Mouse (Mus musculus) adrenal gland (tissue): ENCODE measurements around the gene Pigw.
"Not testable (repeated sequence)": the region's sequence is repeated elsewhere in the genome, so short reads cannot be mapped to it uniquely, and the experiment has no call there.

ENCODE experiments used
- intact Hi-C: fragments of 180-260 bp; cut with DNase I; formaldehyde crosslinking; loops from one replicate; pipeline ENCODE4 v1.15.1; 2025

The Pigw gene

GRCm38 (mm10) chr11:84880465-84880961, 428 bp upstream of the Pigw start:
- intact Hi-C loops, result no loop called here

DNA sequence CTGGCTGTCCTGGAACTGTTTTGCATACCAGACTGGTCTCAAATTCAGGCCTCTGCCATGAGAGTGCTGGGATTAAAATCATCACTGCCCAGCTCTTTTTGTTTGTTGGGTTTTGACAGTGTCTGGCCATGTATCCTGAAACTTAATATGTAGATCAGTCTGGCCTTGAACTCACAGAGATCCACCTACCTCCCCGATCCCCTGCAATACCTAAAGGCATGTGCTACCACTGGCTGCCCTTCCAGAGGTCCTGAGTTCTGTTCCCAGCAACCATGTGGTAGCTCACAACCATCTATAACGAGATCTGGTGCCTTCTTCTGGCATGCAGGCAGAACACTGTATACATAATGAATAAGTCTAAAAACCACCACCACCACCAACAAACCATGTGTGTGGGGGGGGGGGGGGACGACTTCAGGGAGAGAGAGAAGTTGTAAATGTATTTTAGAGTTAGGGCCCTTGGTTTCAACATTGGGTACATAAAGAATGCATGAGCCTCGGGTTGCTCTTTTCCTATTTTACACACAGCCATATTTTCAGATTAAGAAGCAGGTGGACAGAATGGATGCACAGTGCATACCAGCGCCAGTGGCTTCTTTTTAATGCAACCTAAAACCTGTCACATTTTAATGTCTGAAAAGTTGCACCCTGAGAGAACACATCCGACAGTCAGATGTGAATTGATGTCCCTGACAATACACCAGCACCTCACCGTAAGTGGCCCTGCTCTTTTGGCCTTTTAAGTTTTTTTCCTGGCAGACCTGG, 896 bp downstream of the Pigw start:
- intact Hi-C loops, result no loop called here

- intact Hi-C loops, result not testable (repeated sequence)
Observed at GRCm38 (mm10) chr11:84876020-84876419, 4.1 kb downstream of the Pigw start.

- intact Hi-C loops, result no loop called here
Observed at GRCm38 (mm10) chr11:84873042-84873833, 6.8 kb downstream of the Pigw start.

DNA sequence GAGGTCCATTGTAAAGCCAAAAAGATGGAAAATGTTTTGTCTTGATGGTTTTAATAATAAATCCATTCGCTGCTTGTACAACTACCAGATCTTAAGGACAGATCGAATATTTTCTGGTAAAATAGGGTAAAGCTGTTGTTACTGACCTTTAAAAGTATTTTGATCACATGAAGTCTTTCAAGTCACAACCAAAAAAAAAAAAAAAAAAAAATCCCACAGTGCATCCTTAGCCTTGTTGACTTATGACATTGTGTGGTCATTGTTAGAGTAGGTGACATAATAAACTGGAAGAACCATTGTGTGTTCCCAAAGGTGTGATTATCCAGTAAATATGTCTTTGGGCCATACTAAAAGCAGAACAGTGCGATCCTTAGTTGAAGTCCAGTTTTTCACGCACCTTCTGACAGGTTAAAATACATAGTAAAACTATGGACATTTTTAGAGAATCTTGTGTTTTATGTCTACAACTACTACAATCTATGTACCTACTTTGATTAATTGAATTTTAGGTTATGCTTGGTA, 8.5 kb downstream of the Pigw start:
- intact Hi-C loops, result no loop called here

DNA sequence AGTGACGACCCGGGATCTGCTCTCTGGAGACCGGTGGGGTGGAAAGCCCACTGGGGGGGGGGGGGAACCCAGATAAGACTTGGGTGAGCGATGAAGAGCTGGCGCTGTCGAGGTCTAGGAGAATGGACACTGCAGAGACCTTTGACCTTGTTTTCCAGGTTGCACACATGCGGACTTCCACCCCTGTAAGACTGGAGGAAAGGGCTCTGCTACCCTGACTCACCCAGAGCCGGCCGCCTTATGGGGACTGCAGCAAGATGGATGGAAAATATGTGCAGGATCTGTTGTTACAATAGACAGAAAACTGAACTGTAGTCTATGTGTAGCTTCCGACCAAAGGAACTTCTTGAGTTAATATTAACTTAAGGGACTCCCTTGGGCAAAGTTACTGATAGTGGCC, 9.0 kb downstream of the Pigw start:
- intact Hi-C loops, result no loop called here

GRCm38 (mm10) chr11:84870337-84871043, 9.6 kb downstream of the Pigw start, which contains the start of gene Ggnbp2:
Gene Ggnbp2 (minus strand): TSS chr11:84870817.
- intact Hi-C loops, result no loop called here

- intact Hi-C loops, result loop anchor here (5.0 kb wide), 1 partner anchor 42 kb away; the partner anchor contains the start of gene Dhrs11
Observed at GRCm38 (mm10) chr11:84869537-84870232, 10.4 kb downstream of the Pigw start.

DNA sequence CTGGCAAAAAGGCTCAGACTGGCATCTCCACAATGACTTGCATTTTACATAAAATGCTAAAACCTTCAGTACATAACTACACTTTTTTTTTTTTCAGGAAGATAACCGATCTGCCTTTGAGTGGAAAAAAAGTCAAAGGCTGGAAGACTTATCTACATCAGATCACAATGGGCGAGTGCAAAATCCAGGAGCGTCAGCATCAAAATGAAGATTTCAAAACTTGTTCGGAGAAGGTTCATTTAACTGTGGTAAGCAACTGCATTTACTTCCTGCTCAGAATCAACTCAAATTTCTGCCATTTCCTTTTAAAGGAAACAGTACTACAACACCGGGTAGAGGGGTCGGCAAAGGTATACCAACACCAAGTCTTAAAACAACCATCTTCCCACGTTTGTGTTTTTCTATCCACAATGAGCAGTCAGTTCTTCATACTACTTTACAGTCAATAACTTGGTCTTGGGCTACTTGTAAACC, 11.3 kb downstream of the Pigw start:
- intact Hi-C loops, result loop anchor here (5.0 kb wide), 1 partner anchor 42 kb away; the partner anchor contains the start of gene Dhrs11

DNA sequence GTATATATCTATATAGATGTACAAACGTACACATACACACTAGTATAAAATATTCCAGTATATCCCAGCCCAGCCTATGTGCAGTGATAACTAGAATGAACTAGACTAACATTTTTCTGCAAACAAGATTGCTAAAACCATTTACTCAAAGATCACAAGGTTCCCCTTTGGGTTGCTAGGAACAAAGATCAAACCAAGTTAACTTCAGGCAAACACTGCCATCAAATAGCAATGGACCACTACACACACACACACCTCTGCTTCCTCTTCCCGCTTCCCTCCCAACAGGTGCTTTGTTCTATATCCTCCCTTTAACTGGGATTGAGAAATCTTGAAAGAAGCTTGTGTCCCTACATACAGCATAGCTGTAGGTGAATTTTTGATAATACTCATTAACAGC, 12.5 kb downstream of the Pigw start:
- intact Hi-C loops, result loop anchor here (5.0 kb wide), 1 partner anchor 40 kb away; the partner anchor contains the start of gene Dhrs11

DNA sequence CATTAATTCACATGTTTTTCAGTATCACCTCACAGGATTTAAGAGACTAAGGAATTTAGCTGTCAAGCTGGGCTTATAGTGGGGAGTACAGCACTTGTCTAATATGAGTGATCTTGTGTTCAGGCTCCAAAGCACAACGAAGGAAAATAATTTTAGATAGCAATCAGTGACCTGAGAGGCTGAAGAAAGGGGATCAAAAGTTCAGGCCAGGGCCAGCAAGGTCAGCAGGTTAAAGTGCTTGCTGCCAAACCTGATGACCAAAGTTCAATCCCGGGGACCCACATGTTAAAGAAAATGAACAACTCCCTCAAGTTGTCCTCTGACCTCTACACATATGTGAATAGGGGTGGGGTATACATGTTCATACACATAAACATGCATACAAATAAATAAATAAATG, 14.8 kb downstream of the Pigw start:
- intact Hi-C loops, result loop anchor here (5.0 kb wide), 1 partner anchor 38 kb away; the partner anchor contains the start of gene Dhrs11

- intact Hi-C loops, result no loop called here
Observed at GRCm38 (mm10) chr11:84855285-84855684, 24.8 kb downstream of the Pigw start.

DNA sequence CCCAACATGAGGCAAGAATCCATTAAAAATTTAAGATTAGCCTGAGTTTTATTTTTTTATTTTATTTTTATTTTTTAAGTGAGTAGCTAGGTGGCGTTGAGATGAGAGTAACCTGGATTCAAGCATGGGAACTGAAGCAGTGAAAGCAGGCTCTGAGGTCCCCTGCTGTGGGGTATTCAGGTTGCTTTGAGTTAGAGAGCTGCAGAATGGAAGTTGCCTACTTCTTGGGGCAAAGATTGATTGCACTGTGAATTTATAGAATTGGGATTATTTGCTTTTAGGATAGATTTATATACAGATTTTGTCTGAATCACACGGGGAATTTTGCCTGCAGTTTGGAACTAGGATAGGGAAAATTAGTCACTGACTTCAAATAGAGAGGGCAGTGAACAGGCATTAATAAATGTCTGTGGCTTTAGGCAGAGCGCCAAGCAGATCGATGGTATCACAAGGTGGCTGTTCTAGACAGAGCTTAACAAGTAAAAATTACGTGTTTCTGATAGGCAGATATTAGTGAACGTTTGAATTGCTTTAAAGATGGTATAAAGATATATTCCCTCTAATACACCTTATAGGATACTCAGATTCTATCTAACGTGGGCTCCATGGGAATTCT, 32.5 kb downstream of the Pigw start:
- intact Hi-C loops, result no loop called here

DNA sequence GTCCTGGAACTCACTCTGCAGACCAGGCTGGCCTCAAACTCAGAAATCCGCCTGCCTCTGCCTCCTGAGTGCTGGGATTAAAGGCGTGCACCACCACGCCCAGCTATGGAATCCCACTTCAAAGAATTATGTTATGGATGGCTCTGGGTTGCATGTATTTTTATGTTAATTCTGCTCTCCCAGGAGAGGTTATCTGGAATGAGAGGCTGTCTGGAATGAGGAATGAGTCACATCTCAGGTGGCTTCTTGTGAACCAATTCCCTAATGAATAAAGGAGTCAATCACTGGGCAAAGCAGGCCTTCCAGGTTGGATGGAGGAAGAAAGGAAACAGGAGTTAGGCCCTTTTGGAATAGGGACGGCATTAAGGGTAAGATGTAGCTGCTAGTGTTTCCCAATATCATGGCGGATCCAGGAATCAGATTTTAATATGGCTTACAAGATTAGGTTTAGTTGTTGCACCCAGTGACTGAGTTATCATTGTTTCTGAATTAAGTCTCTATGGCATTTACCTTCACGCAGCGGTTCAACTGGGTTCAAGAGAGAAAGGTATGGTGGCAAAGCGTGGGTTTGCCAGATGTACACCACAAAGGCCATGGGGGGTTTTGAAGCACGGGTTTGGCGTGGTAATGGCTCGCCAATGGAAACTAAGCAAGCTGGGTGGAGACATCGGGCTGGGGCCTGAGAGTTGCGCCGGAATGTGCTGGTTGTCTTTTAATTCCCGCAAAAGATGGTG, 33.2 kb downstream of the Pigw start:
- intact Hi-C loops, result no loop called here

DNA sequence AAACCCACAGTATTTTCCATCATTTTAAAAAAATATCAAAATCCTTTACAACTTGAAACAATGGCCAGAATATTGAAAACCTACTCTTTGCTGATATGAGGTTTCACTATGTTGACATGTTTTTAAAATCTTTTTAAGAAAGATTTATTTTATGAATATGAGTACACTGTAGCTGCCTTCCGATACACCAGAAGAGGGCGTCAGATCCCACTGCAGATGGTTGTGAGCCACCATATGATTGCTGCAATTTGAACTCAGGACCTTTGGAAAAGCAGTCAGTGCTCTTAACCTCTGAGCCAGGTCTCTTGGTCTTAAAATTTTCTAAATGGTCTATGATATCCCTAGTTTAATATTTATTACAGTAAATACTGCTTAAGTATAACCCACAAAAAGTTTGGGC, 40.8 kb downstream of the Pigw start:
- intact Hi-C loops, result no loop called here

DNA sequence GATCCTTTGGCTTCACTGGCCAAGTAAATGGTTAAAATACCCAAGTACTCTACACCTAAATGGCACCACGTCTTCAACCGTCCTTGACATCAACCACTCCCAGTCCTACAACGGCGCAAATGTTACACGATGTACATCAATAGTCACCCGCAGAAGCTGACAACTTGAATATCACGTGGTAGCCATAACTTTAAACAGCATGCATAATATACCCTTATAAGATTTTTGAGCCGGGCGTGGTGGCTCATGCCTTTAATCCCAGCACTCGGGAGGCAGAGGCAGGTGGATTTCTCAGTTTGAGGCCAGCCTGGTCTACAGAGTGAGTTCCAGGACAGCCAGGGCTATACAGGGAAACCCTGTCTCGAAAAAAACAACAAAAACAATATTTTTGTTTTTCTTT, 50.6 kb downstream of the Pigw start:
- intact Hi-C loops, result loop anchor here (5.0 kb wide), 1 partner anchor 38 kb away; no protein-coding TSS in a partner anchor

DNA sequence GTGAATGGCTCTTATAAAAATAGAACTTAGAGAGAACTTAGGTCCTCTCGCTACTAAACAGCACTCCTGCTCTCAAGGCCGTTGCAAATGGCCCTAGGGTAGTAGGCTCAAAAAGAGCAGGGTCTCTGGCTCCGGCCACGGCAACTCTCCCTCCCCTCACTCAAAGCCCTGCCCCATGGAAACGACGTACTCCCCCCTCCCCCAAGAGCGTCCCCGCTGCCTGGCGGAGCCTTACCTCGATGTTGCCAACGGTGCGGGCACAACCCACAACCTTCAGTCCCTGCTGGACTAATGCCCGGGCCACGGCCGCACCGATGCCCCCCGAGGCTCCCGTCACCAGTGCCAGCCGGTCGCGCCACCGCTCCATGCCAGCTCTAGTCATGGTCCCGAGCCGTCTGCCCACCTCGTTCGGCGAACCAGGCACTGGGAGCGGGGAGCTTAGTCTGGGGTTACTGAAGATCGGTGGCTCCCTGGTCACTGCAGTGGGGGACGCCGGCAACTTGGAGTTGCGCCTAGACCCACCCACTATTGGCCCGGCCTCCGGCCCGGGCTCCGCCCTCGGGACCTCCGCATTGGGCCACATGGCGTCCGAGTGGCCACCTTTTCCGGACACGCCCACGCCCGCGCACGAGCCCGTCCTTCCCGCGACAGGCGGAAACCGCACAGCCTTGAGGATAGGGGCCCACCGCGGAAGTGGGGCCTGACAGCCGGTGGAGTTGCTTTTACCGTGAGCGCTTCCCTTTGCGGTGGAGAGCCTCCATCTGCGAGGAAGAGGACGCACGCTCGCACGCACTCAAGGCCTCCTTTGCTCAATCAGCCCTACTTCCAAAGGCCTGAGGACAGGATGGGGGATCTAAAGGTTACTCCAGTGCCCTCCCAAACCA, 51.3 kb downstream of the Pigw start, which contains the start of gene Dhrs11:
TSS of gene Dhrs11 (minus strand) at position 479 of the 884 bp plus-strand sequence.
- intact Hi-C loops, result loop anchor here (5.0 kb wide), 1 partner anchor 39 kb away; no protein-coding TSS in a partner anchor
